Mouse (Mus musculus) MEL (cell line): ENCODE measurements at regions not wholly inside any gene's neighbourhood (a gene's known extent, or its start where the extent isn't known, plus 50 kb on each side); places are given as distances from the start of the nearest gene placed in this dataset.

Source experiments
- CHD1 ChIP-seq: IDR thresholded peaks from 2 replicates; pipeline ENCODE4 v1.6.1; 2012; ENCODE audit warnings: low read depth, mild to moderate bottlenecking, inconsistent platforms, low read length, improper control_type of control experiment
- EP300 ChIP-seq, 2 experiments: IDR thresholded peaks; 2 replicates each; pipeline ENCODE4 v1.6.1; 2011; ENCODE audit warnings: improper control_type of control experiment in 2 of 2, low read length in 2 of 2, low read depth in 1 of 2, mild to moderate bottlenecking in 1 of 2
- MAZ ChIP-seq: IDR thresholded peaks from 2 replicates; pipeline ENCODE4 v1.6.1; 2012; ENCODE audit warnings: low read depth, mild to moderate bottlenecking, inconsistent platforms, low read length, improper control_type of control experiment
- USF1 ChIP-seq: IDR thresholded peaks from 2 replicates; pipeline ENCODE4 v1.6.1; 2014; ENCODE audit warnings: low read depth, mild to moderate bottlenecking, inconsistent platforms, low read length, improper control_type of control experiment, moderate library complexity

GRCm38 (mm10) chr1:138386001-138386400 is 112.5 kb downstream of the Atp6v1g3 start:
- TF ChIP-seq CHD1, result no peak
- TF ChIP-seq MAZ, result no peak
- no peak for TF ChIP-seq EP300 (IDR thresholded peaks at IDR 0.05; ENCODE audit: low read depth in 1 of 2, low read length in 2 of 2)
- no peak for TF ChIP-seq USF1
